Mouse (Mus musculus) liver, postnatal 0 days (tissue): ENCODE measurements around the gene Tbc1d16.

Experiments
- CTCF ChIP-seq: sonication (generic); IDR thresholded peaks from 2 replicates; pipeline ENCODE4 v1.5.1; 2016; ENCODE audit warnings: antibody characterized with exemption, low read depth
- EP300 ChIP-seq: IDR thresholded peaks from 2 replicates; pipeline ENCODE4 v1.6.1; 2016; ENCODE audit warnings: antibody characterized with exemption, low read depth, mild to moderate bottlenecking

DNA sequence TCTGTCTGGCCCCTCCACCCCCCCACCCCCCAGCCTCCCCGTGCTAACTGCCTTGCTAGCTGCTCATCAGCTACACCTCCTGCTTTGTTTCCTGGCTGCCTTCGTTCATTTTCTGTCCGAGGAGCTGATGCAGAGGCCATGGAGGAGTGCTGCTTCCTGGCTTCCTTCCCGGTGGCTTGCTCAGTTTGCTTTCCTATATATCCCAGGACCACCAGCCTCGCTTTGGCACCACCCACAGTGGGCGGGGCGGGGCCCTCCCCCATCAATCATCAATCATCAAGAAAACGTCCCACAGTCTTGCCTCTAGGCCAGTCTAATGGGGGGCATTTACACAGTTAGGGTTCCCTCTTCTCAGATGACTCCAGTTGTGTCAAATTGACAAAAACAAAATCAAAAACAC is 8.1 kb upstream of the Tbc1d16 start:
- TF ChIP-seq EP300 = no peak
- no peak for TF ChIP-seq CTCF
